Mouse (Mus musculus) kidney, embryonic 16.5 days (tissue): Measurements from ENCODE around the gene Ndufaf3. TPM values are rescaled to one million over a fixed set of nuclear protein-coding genes. Genes with fewer than 3 reads are reported as not detected.
"Not testable (repeated sequence)": the region's sequence is repeated elsewhere in the genome, so short reads cannot be mapped to it uniquely, and the experiment has no call there.

Experiments
- ATAC-seq: fragments of 200-750 bp; cut with Nextera tagmentation; 2 replicates; pipeline ENCODE4 v1.8.0; 2017; ENCODE audit warnings: moderate TSS enrichment; ENCODE audit not compliant: low FRiP score, low TSS enrichment
- H3K27ac ChIP-seq: fragments of 300-500 bp; sonication (generic); 2 replicates; pipeline ENCODE4 v1.5.1; 2014; ENCODE audit warnings: low read length
- H3K27me3 ChIP-seq: fragments of 300-500 bp; sonication (generic); 2 replicates; pipeline ENCODE4 v1.6.1; 2014; ENCODE audit warnings: low read length, control low read depth, mixed read lengths; ENCODE audit not compliant: insufficient read depth
- H3K36me3 ChIP-seq: fragments of 300-500 bp; sonication (generic); 2 replicates; pipeline ENCODE4 v1.6.1; 2014; ENCODE audit warnings: low read length, control low read depth, mixed read lengths; ENCODE audit not compliant: insufficient read depth
- H3K4me1 ChIP-seq: fragments of 300-500 bp; sonication (generic); 2 replicates; pipeline ENCODE4 v1.6.1; 2014; ENCODE audit warnings: low read length, control low read depth, mixed read lengths; ENCODE audit not compliant: insufficient read depth
- H3K4me2 ChIP-seq: fragments of 300-500 bp; sonication (generic); replicated peaks from 2 replicates; pipeline ENCODE4 v1.6.1; 2014; ENCODE audit warnings: low read depth, low read length
- H3K4me3 ChIP-seq: fragments of 300-500 bp; sonication (generic); 2 replicates; pipeline ENCODE4 v1.5.1; 2014; ENCODE audit warnings: mild to moderate bottlenecking, low read length
- H3K9ac ChIP-seq: fragments of 300-500 bp; sonication (generic); replicated peaks from 2 replicates; pipeline ENCODE4 v1.6.1; 2014; ENCODE audit warnings: low read length
- H3K9me3 ChIP-seq: fragments of 300-500 bp; sonication (generic); 2 replicates; pipeline ENCODE4 v1.6.1; 2016; ENCODE audit warnings: low read length, control low read depth
- WGBS: fragments of 180-500 bp; shearing (Covaris S2); extraction: QIAGEN DNeasy Blood & Tissue Kit; methylation state at CpG from one replicate; pipeline ENCODE4 v1.1.7; 2014; 5-methylcytosine and 5-hydroxymethylcytosine counted together
- polyA plus RNA-seq: library from polyadenylated mRNA; unstranded; fragments of >200 nt; fragmentation: Nextera tagmentation; extraction: Ambion mirVana; gene quantifications from 2 replicates; pipeline ENCODE4 v1.2.1, GENCODE M21; 2015

The Ndufaf3 gene
- polyA plus RNA-seq = 47.6 and 48.6 TPM in 2 replicates

GRCm38 (mm10) chr9:108566815-108567776 lies at the start of gene Ndufaf3:
Ndufaf3 (minus strand) TSS chr9:108567434.
- H3K27ac ChIP-seq = peak within 1 kb of the TSS; percentile 96
- peak within 1 kb of the TSS; percentile 85 for H3K9ac ChIP-seq
- no peaks in the 10 kb centered on the region for H3K27me3 ChIP-seq
- peak within 1 kb of the TSS; percentile 86 for H3K4me3 ChIP-seq
- peak; percentile 82 for ATAC-seq
- H3K4me1 ChIP-seq = peaks cover 32% of the 10 kb centered on the region
- H3K9me3 ChIP-seq = no peaks in the 10 kb centered on the region
- peak within 1 kb of the TSS; percentile 100 for H3K4me2 ChIP-seq
- H3K36me3 ChIP-seq = peaks cover 46% of the 10 kb centered on the region
- WGBS = under 1% methylated on average over 73 of the region's 73 CpGs

- no peaks in the 10 kb centered on the region for H3K4me1 ChIP-seq
- H3K36me3 ChIP-seq = peaks cover 81% of the 10 kb centered on the region
- H3K4me2 ChIP-seq = no peak overlapping the region
- H3K9me3 ChIP-seq = no peaks in the 10 kb centered on the region
- no peaks in the 10 kb centered on the region for H3K27me3 ChIP-seq
- H3K4me3 ChIP-seq = no peak overlapping the region
- H3K27ac ChIP-seq = no peak overlapping the region
- 85% methylated on average over 10 of the region's 10 CpGs for WGBS
- no peak for ATAC-seq
- no peak overlapping the region for H3K9ac ChIP-seq
These were observed 44.3 kb upstream of the Ndufaf3 start for GRCm38 (mm10) chr9:108611488-108611887.

- Histone ChIP-seq H3K9me3 (no peaks in the 10 kb centered on the region), H3K27ac (no peak overlapping the region), H3K36me3 (peaks cover 83% of the 10 kb centered on the region), H3K4me1 (no peaks in the 10 kb centered on the region), H3K27me3 (no peaks in the 10 kb centered on the region), H3K9ac (no peak overlapping the region), H3K4me3 (no peak overlapping the region), H3K4me2 (no peak overlapping the region)
- no peak for ATAC-seq
- 84% methylated on average over 4 of the region's 4 CpGs for WGBS
These were observed 41.7 kb upstream of the Ndufaf3 start for GRCm38 (mm10) chr9:108608889-108609288.

- not testable (repeated sequence) for ATAC-seq, H3K4me1 ChIP-seq, H3K9me3 ChIP-seq, H3K4me3 ChIP-seq, H3K27me3 ChIP-seq, H3K4me2 ChIP-seq, H3K9ac ChIP-seq, H3K27ac ChIP-seq
- peaks cover 85% of the 10 kb centered on the region for H3K36me3 ChIP-seq
- WGBS = 87% methylated on average over 5 of the region's 5 CpGs
These were observed 40.7 kb upstream of the Ndufaf3 start for GRCm38 (mm10) chr9:108607929-108608328.

GRCm38 (mm10) chr9:108601986-108602385 lies 34.8 kb upstream of the Ndufaf3 start:
- Histone ChIP-seq H3K4me2 (no peak overlapping the region), H3K9me3 (no peaks in the 10 kb centered on the region), H3K4me1 (peaks cover 5% of the 10 kb centered on the region), H3K36me3 (peaks cover 36% of the 10 kb centered on the region), H3K4me3 (no peak overlapping the region), H3K9ac (no peak overlapping the region), H3K27me3 (no peaks in the 10 kb centered on the region), H3K27ac (no peak overlapping the region)
- ATAC-seq = no peak
- WGBS = 80% methylated on average over 4 of the region's 4 CpGs

- no peak for ATAC-seq
- Histone ChIP-seq H3K9me3 (no peaks in the 10 kb centered on the region), H3K36me3 (peaks cover 23% of the 10 kb centered on the region), H3K9ac (no peak overlapping the region), H3K4me1 (peaks cover 12% of the 10 kb centered on the region), H3K27ac (no peak overlapping the region), H3K4me2 (no peak overlapping the region), H3K4me3 (no peak overlapping the region), H3K27me3 (no peaks in the 10 kb centered on the region)
- 25% methylated on average over 2 of the region's 2 CpGs for WGBS
These were observed 32.8 kb upstream of the Ndufaf3 start for GRCm38 (mm10) chr9:108600011-108600410.

GRCm38 (mm10) chr9:108599021-108599566 lies 31.9 kb upstream of the Ndufaf3 start:
- Histone ChIP-seq H3K9me3 (no peaks in the 10 kb centered on the region), H3K9ac (no peak overlapping the region), H3K36me3 (peaks cover 16% of the 10 kb centered on the region), H3K4me2 (no peak overlapping the region), H3K27me3 (no peaks in the 10 kb centered on the region), H3K4me1 (peaks cover 12% of the 10 kb centered on the region), H3K27ac (no peak overlapping the region), H3K4me3 (no peak overlapping the region)
- ATAC-seq = no peak
- 72% methylated on average over 4 of the region's 4 CpGs for WGBS

GRCm38 (mm10) chr9:108596998-108597764 lies 29.9 kb upstream of the Ndufaf3 start, which contains the start of gene P4htm:
P4htm (minus strand) TSS chr9:108597667.
- 3% methylated on average over 67 of the region's 69 CpGs for WGBS
- Histone ChIP-seq H3K4me2 (peak within 1 kb of the TSS; percentile 93), H3K9me3 (no peaks in the 10 kb centered on the region), H3K9ac (peak within 1 kb of the TSS; percentile 88), H3K27ac (no peak within 1 kb of the TSS), H3K36me3 (0 out of 2 replicates have a peak, but pooled peaks cover under 1% of the 10 kb centered on the region), H3K4me1 (peaks cover 12% of the 10 kb centered on the region), H3K27me3 (no peaks in the 10 kb centered on the region), H3K4me3 (peak within 1 kb of the TSS; percentile 81)
- ATAC-seq = peak; percentile 87

GRCm38 (mm10) chr9:108594354-108594753 lies 27.1 kb upstream of the Ndufaf3 start:
- 87% methylated on average over 3 of the region's 3 CpGs for WGBS
- H3K36me3 ChIP-seq = no peaks in the 10 kb centered on the region
- H3K9ac ChIP-seq = no peak overlapping the region
- H3K4me2 ChIP-seq = no peak overlapping the region
- no peak overlapping the region for H3K4me3 ChIP-seq
- H3K27me3 ChIP-seq = no peaks in the 10 kb centered on the region
- no peak for ATAC-seq
- no peak overlapping the region for H3K27ac ChIP-seq
- H3K4me1 ChIP-seq = peaks cover 12% of the 10 kb centered on the region
- no peaks in the 10 kb centered on the region for H3K9me3 ChIP-seq
